Comparison of ENCODE assay signal across 40 mouse cellular contexts in genomic region chr6:85547642-85548041, GRCm38 (mm10). TPM values are rescaled to one million over a fixed set of nuclear protein-coding genes. Genes with fewer than 3 reads are reported as not detected.
"Had no signal": no experiment of that assay in that cellular context is flagged by ENCODE, and none has a peak within 500 bp of the region (broad histone marks: within the 10 kb centered on the region; RNA-seq: fewer than 3 reads in every experiment).

No protein-coding gene starts in this region.

- H3K4me3 ChIP-seq: limb, embryonic 10.5 days; limb, embryonic 12.5 days; limb, embryonic 13.5 days; limb, embryonic 15.5 days; liver, embryonic 12.5 days; liver, embryonic 13.5 days; liver, embryonic 15.5 days; lung, embryonic 15.5 days; megakaryocyte, embryonic 14.5 days; midbrain, embryonic 10.5 days; midbrain, embryonic 12.5 days; midbrain, embryonic 13.5 days; midbrain, embryonic 15.5 days; myocyte had no signal

- H3K27ac ChIP-seq: limb, embryonic 10.5 days; limb, embryonic 12.5 days; limb, embryonic 13.5 days; limb, embryonic 15.5 days; liver, embryonic 12.5 days; liver, embryonic 13.5 days; liver, embryonic 14.5 days; liver, embryonic 15.5 days; lung, embryonic 15.5 days; macrophage; midbrain, embryonic 10.5 days; midbrain, embryonic 12.5 days; midbrain, embryonic 13.5 days; midbrain, embryonic 15.5 days had no signal

- DNase-seq: left cerebral cortex, postnatal 4 days; liver; liver, embryonic 13.5 days; liver, postnatal 0 days; lung, adult 18-20 months; lung, adult 2 months; lung, embryonic 14.5 days; lung, postnatal 10 days; lung, postnatal 14 days; lung, postnatal 36 days; lung, postnatal 4 days; midbrain, embryonic 14.5 days had no signal

- H3K4me1 ChIP-seq: limb, embryonic 10.5 days; limb, embryonic 12.5 days; limb, embryonic 13.5 days; limb, embryonic 15.5 days; liver, embryonic 12.5 days; liver, embryonic 13.5 days; liver, embryonic 15.5 days; lung, embryonic 15.5 days; megakaryocyte, embryonic 14.5 days; midbrain, embryonic 10.5 days; midbrain, embryonic 12.5 days; midbrain, embryonic 13.5 days; midbrain, embryonic 15.5 days had no signal

- H3K9ac ChIP-seq: limb, embryonic 12.5 days; limb, embryonic 13.5 days; limb, embryonic 15.5 days; liver, embryonic 12.5 days; liver, embryonic 13.5 days; liver, embryonic 14.5 days; liver, embryonic 15.5 days; liver, postnatal 0 days; lung, embryonic 14.5 days; lung, embryonic 15.5 days; midbrain, embryonic 12.5 days; midbrain, embryonic 13.5 days; midbrain, embryonic 15.5 days had no signal

- H3K27me3 ChIP-seq: limb, embryonic 12.5 days; limb, embryonic 13.5 days; limb, embryonic 15.5 days; liver, embryonic 12.5 days; liver, embryonic 13.5 days; lung, embryonic 15.5 days; midbrain, embryonic 12.5 days; midbrain, embryonic 13.5 days; midbrain, embryonic 15.5 days had no signal

- H3K9me3 ChIP-seq: limb, embryonic 10.5 days; limb, embryonic 13.5 days; limb, embryonic 15.5 days; liver, embryonic 12.5 days; liver, embryonic 13.5 days; liver, embryonic 15.5 days; lung, embryonic 15.5 days; midbrain, embryonic 10.5 days; midbrain, embryonic 12.5 days; midbrain, embryonic 13.5 days; midbrain, embryonic 15.5 days had no signal

- H3K36me3 ChIP-seq: limb, embryonic 10.5 days; limb, embryonic 12.5 days; limb, embryonic 13.5 days; limb, embryonic 15.5 days; liver, embryonic 12.5 days; liver, embryonic 13.5 days; liver, embryonic 15.5 days; lung, embryonic 15.5 days; midbrain, embryonic 10.5 days; midbrain, embryonic 12.5 days; midbrain, embryonic 13.5 days; midbrain, embryonic 15.5 days had no signal

RNA-seq across cellular contexts. Expression of gene Egr4, which starts 34.3 kb away (rescaled TPM):
- total RNA-seq: liver, adult 2 months; megakaryocyte progenitor cell, adult 5-6 weeks; megakaryocyte, adult 5-6 weeks; monocyte, adult 5-6 weeks had no signal
- polyA plus RNA-seq: limb, embryonic 10.5 days; limb, embryonic 11.5 days; limb, embryonic 12.5 days; limb, embryonic 13.5 days; limb, embryonic 15.5 days; liver, adult 2 months; liver, embryonic 11.5 days; liver, embryonic 12.5 days; liver, embryonic 13.5 days; liver, embryonic 14.5 days; liver, embryonic 15.5 days; liver, embryonic 16.5 days; liver, postnatal 0 days; lung, adult 2 months; lung, embryonic 14.5 days; lung, embryonic 15.5 days; lung, embryonic 16.5 days; lung, postnatal 0 days; macrophage; midbrain, embryonic 10.5 days; midbrain, embryonic 11.5 days; midbrain, embryonic 12.5 days; midbrain, embryonic 13.5 days; midbrain, embryonic 14.5 days; midbrain, embryonic 15.5 days; midbrain, embryonic 16.5 days; myocyte; neural tube, embryonic 11.5 days had no signal

RNA-seq across cellular contexts. Expression of gene Fbxo41, which starts 44.8 kb away (rescaled TPM):
- total RNA-seq: liver, adult 2 months; megakaryocyte progenitor cell, adult 5-6 weeks; megakaryocyte, adult 5-6 weeks; megakaryocyte-erythroid progenitor cell, adult 5-6 weeks; monocyte, adult 5-6 weeks had no signal
- polyA plus RNA-seq: liver, adult 2 months; liver, embryonic 13.5 days; liver, embryonic 14.5 days; liver, embryonic 15.5 days; liver, embryonic 16.5 days; liver, postnatal 0 days; lung, postnatal 0 days; macrophage; myocyte had no signal
